Mouse (Mus musculus): Measurements from ENCODE around the gene Spag6.

DNA sequence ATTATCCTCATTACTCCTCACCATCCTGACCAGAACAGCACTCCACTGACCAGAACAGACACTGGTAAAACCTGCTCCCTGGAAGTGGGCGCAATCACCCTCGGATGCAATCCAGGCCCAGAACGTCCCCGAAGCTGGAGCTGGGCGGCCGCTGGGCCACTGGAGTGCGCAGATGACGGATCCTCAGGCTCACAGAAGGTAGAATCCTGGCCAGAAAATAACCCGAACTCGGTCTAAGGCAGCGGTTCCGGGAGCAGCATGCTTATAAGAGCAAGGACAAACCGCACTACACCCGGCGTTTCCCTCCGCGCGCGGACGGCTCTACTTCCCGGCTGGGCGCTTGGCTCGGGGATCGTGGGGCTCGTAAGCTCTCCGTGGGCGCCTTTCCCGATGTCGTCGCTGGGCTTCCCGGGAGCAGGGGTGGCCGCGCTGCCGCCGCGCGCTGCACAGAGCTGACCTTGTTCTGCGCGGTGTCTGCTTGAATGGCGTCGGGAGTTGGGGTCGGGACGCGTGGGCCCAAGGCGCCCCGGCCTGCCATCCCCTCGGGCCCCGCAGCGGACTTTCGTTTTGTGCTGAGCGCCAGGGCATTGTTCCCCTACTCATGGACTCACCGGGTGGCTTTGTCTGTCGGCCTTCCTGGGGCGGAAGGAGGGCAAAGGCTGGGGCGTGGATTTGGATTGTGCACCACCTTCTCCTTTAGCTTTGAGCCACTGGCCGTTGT, 73.1 kb downstream of the Spag6 start:
- TF ChIP-seq POLR2A (IDR thresholded peaks at IDR 0.05; ENCODE audit: borderline replicate concordance, control insufficient read depth, low read depth, low read length) (peak; percentile 54; the same call in 1 of the 2 replicates), CTCF (IDR thresholded peaks at IDR 0.05; ENCODE audit: control insufficient read depth, insufficient read depth, low read length) (no peak)

Measured in bone marrow, adult 2 months (tissue).